Mouse (Mus musculus): ENCODE measurements around the gene Got1. TPM values are rescaled to one million over a fixed set of nuclear protein-coding genes. Genes with fewer than 3 reads are reported as not detected.
A peak's percentile ranks its signal among the peaks of the same experiment; 100 is the strongest.

Got1 gene
- total and polyA plus RNA-seq, 2 experiments from 2014 or later, result 88.2 to 101 TPM

GRCm38 (mm10) chr19:43472331-43472730 is 52.1 kb downstream of the Got1 start:
- no peak overlapping the region for H3K9ac ChIP-seq
- no peaks in the 10 kb centered on the region for H3K9me3 ChIP-seq (ENCODE audit: low read length)
- peaks cover 5% of the 10 kb centered on the region; the same call in 1 of the 2 replicates for H3K36me3 ChIP-seq (ENCODE audit: insufficient read depth)
- WGBS, result 52% methylated on average over 8 of the region's 8 CpGs
- H3K27me3 ChIP-seq (ENCODE audit: insufficient read depth, low read length), result no peaks in the 10 kb centered on the region
- TF ChIP-seq CTCF (IDR thresholded peaks at IDR 0.05; ENCODE audit: low read depth), result no peak
- no peak overlapping the region for H3K4me2 ChIP-seq (ENCODE audit: low read depth)
- H3K27ac ChIP-seq (ENCODE audit: low read depth, low read length), result no peak overlapping the region
- ATAC-seq, result no peak
- no peaks in the 10 kb centered on the region; the same call in 1 of the 2 replicates for H3K4me1 ChIP-seq (ENCODE audit: insufficient read depth)
- no peak overlapping the region for H3K4me3 ChIP-seq (ENCODE audit: low read depth, low read length)
- DNase-seq, result no peak

GRCm38 (mm10) chr19:43469333-43469732 is 55.1 kb downstream of the Got1 start:
- Histone ChIP-seq H3K4me2 (ENCODE audit: low read depth) (no peak overlapping the region), H3K9ac (no peak overlapping the region), H3K9me3 (ENCODE audit: low read length) (no peaks in the 10 kb centered on the region), H3K4me1 (ENCODE audit: insufficient read depth) (no peaks in the 10 kb centered on the region; the same call in 1 of the 2 replicates), H3K27me3 (ENCODE audit: insufficient read depth, low read length) (no peaks in the 10 kb centered on the region), H3K27ac (ENCODE audit: low read depth, low read length) (no peak overlapping the region), H3K36me3 (ENCODE audit: insufficient read depth) (peaks cover 5% of the 10 kb centered on the region; the same call in 1 of the 2 replicates), H3K4me3 (ENCODE audit: low read depth, low read length) (no peak overlapping the region)
- ATAC-seq, result no peak
- 65% methylated on average over 7 of the region's 7 CpGs for WGBS
- no peak for TF ChIP-seq CTCF (IDR thresholded peaks at IDR 0.05; ENCODE audit: low read depth)
- no peak for DNase-seq

- no peaks in the 10 kb centered on the region for H3K9me3 ChIP-seq (ENCODE audit: low read length)
- peak; percentile 87 for ATAC-seq
- H3K4me1 ChIP-seq (ENCODE audit: insufficient read depth), result no peaks in the 10 kb centered on the region; the same call in 1 of the 2 replicates
Measured at GRCm38 (mm10) chr19:43467927-43468685, 56.3 kb downstream of the Got1 start.

GRCm38 (mm10) chr19:43465601-43466255 is 58.7 kb downstream of the Got1 start:
- DNase-seq (no peak), ATAC-seq (peak; percentile 21; the same call in 1 of the 2 replicates)
- Histone ChIP-seq H3K4me2 (ENCODE audit: low read depth) (no peak overlapping the region), H3K4me3 (ENCODE audit: low read depth, low read length) (no peak overlapping the region), H3K4me1 (ENCODE audit: insufficient read depth) (no peaks in the 10 kb centered on the region; the same call in 1 of the 2 replicates), H3K27me3 (ENCODE audit: insufficient read depth, low read length) (no peaks in the 10 kb centered on the region), H3K36me3 (ENCODE audit: insufficient read depth) (peaks cover 5% of the 10 kb centered on the region; the same call in 1 of the 2 replicates), H3K9ac (no peak overlapping the region), H3K9me3 (ENCODE audit: low read length) (no peaks in the 10 kb centered on the region), H3K27ac (ENCODE audit: low read depth, low read length) (no peak overlapping the region)
- no peak for TF ChIP-seq CTCF (IDR thresholded peaks at IDR 0.05; ENCODE audit: low read depth)
- WGBS, result 69% methylated on average over 14 of the region's 14 CpGs

More at GRCm38 (mm10) chr19:43467927-43468685, 56.3 kb downstream of the Got1 start:
- no peak overlapping the region for H3K27ac ChIP-seq (ENCODE audit: low read depth, low read length)
- no peaks in the 10 kb centered on the region for H3K27me3 ChIP-seq (ENCODE audit: insufficient read depth, low read length)
- 69% methylated on average over 12 of the region's 12 CpGs for WGBS
- no peak overlapping the region for H3K4me3 ChIP-seq (ENCODE audit: low read depth, low read length)
- DNase-seq, result peak; percentile 68
- H3K36me3 ChIP-seq (ENCODE audit: insufficient read depth), result peaks cover 5% of the 10 kb centered on the region; the same call in 1 of the 2 replicates
- H3K9ac ChIP-seq, result no peak overlapping the region
- H3K4me2 ChIP-seq (ENCODE audit: low read depth), result no peak overlapping the region
- no peak for TF ChIP-seq CTCF (IDR thresholded peaks at IDR 0.05; ENCODE audit: low read depth)

GRCm38 (mm10) chr19:43465076-43465475 is 59.3 kb downstream of the Got1 start:
- Histone ChIP-seq H3K36me3 (ENCODE audit: insufficient read depth) (peaks cover 5% of the 10 kb centered on the region; the same call in 1 of the 2 replicates), H3K9ac (no peak overlapping the region), H3K4me1 (ENCODE audit: insufficient read depth) (no peaks in the 10 kb centered on the region; the same call in 1 of the 2 replicates), H3K27me3 (ENCODE audit: insufficient read depth, low read length) (no peaks in the 10 kb centered on the region), H3K4me3 (ENCODE audit: low read depth, low read length) (no peak overlapping the region), H3K9me3 (ENCODE audit: low read length) (no peaks in the 10 kb centered on the region), H3K4me2 (ENCODE audit: low read depth) (no peak overlapping the region), H3K27ac (ENCODE audit: low read depth, low read length) (no peak overlapping the region)
- no peak for ATAC-seq
- WGBS, result 90% methylated on average over 11 of the region's 11 CpGs
- TF ChIP-seq CTCF (IDR thresholded peaks at IDR 0.05; ENCODE audit: low read depth), result no peak
- no peak for DNase-seq

- Histone ChIP-seq H3K4me2 (ENCODE audit: low read depth) (no peak overlapping the region), H3K9ac (no peak overlapping the region), H3K4me1 (ENCODE audit: insufficient read depth) (no peaks in the 10 kb centered on the region; the same call in 1 of the 2 replicates), H3K4me3 (ENCODE audit: low read depth, low read length) (no peak overlapping the region), H3K36me3 (ENCODE audit: insufficient read depth) (no peaks in the 10 kb centered on the region; the same call in 1 of the 2 replicates), H3K27me3 (ENCODE audit: insufficient read depth, low read length) (no peaks in the 10 kb centered on the region), H3K9me3 (ENCODE audit: low read length) (no peaks in the 10 kb centered on the region), H3K27ac (ENCODE audit: low read depth, low read length) (no peak overlapping the region)
- 83% methylated on average over 3 of the region's 3 CpGs for WGBS
- TF ChIP-seq CTCF (IDR thresholded peaks at IDR 0.05; ENCODE audit: low read depth), result no peak
- DNase-seq, result no peak
- no peak for ATAC-seq
Measured at GRCm38 (mm10) chr19:43464294-43464687, 60.1 kb downstream of the Got1 start.

Data from forebrain, postnatal 0 days (tissue).